Mouse (Mus musculus) Patski (cell line): ENCODE data around the gene Tmem120b. TPM values are rescaled to one million over a fixed set of nuclear protein-coding genes. Genes with fewer than 3 reads are reported as not detected.

Experiments
- ATAC-seq: fragments of 100-300 bp; one replicate; pipeline ENCODE4 v1.8.0; 2021
- CTCF ChIA-PET: fragments of 350-600 bp; sonication (Branson Sonifier 250); formaldehyde crosslinking; loops from one replicate; lab custom pipeline; 2022; ENCODE audit warnings: inconsistent platforms; lab: Charles Lee
- POLR2A ChIA-PET: fragments of 350-600 bp; sonication (Branson Sonifier 250); formaldehyde crosslinking; loops from one replicate; lab custom pipeline; 2022; ENCODE audit warnings: antibody characterized with exemption, inconsistent platforms; lab: Charles Lee
- DNase-seq: peaks from one replicate; pipeline ENCODE4 v3.0.0-alpha.2; 2011; ENCODE audit warnings: low read depth, low spot score
- H3K27me3 ChIP-seq: fragments of 371-371 bp; one replicate; pipeline ENCODE4 v1.5.1; 2021
- CTCF ChIP-seq: fragments of 100-300 bp; IDR thresholded peaks from one replicate; pipeline ENCODE4 v1.5.1; 2021
- in situ Hi-C: fragments of 300-500 bp; cut with MboI; formaldehyde crosslinking; loops from 3 replicates; pipeline ENCODE4 v1.11.1; 2018; ENCODE audit warnings: low pct_unique_long_range_greater_than_20kb, mixed read lengths
- polyA plus RNA-seq: library from polyadenylated mRNA; unstranded; gene quantifications from one replicate; pipeline ENCODE4 v1.2.3, GENCODE M21; 2021

Tmem120b gene
- 8.1 TPM for polyA plus RNA-seq

DNA sequence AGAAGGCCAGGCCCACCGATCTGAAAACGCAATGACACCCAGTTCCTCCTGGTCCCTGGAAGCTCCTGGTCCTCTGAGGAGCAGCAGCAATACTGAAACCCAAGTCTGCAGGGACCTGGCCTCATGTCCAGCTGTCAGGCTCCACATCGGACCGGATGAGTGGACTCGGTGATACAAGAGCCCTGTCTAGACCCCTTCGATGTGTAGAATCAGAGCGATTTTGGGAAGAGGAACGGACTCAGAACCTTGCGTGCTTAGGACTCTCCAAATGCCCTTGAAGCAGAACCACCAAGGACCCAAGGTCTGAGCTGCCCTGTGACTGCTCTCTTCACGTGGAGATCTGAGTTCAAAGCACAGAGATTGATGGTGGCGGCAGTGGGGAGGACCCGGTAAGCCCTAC, at the start of gene Tmem120b:
TSS of gene Tmem120b (plus strand) at position 301 of the 400 bp plus-strand sequence.
- DNase-seq (no peak), ATAC-seq (no peak)
- POLR2A ChIA-PET, result interaction anchor here (0.8 kb wide), 1 partner anchor 65 kb away, joined by 3 read pairs; no protein-coding TSS in a partner anchor
- no peak for TF ChIP-seq CTCF
- CTCF ChIA-PET, result interaction anchor here (0.7 to 1.1 kb wide), 2 partner anchors 65 to 102 kb away, joined by 3 to 5 read pairs; no protein-coding TSS in a partner anchor
- in situ Hi-C loops, result loop anchor here (10.0 kb wide), 1 partner anchor 57 kb away; no protein-coding TSS in a partner anchor
- no peaks in the 10 kb centered on the region for H3K27me3 ChIP-seq

DNA sequence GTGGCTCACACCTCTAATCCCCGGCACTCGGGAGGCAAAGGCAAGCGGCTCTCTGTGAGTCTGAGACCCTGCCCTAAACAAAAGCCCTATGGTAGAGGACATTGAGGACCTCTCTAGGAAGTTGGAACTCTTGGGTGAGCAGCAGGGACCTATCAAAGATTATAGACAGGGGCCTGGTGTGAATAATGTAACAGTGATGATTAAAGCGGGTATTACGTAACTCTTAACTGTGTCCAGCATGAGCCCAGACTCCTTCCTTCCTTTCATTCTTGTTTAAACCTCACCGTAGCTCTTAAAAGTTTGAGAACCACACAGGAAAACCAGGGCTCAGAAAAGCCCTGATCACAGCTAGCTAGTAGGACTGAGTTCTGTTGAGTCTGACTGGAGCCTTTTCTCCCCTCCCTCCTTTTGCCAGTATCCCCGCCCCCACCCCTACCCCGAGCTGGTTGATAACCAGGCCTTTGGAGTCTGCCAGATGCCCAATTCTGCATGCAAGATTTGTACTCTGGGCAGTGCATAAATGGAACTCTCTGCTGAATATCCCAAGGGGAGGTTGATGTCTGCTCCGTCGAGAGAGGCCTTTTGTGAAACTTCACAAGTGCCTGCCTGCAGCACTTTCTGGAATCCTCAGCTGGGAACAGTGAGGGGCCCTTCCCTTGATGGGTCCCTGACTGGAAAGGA, 48.7 kb upstream of the Tmem120b start:
- ATAC-seq (no peak), DNase-seq (no peak)
- CTCF ChIA-PET, result interaction anchor here (0.8 to 1.0 kb wide), 2 partner anchors 24 to 26 kb away, joined by 3 read pairs; no protein-coding TSS in a partner anchor
- in situ Hi-C loops, result no loop called here
- no peak for TF ChIP-seq CTCF
- no peaks in the 10 kb centered on the region for H3K27me3 ChIP-seq
- POLR2A ChIA-PET, result no interaction called here

DNA sequence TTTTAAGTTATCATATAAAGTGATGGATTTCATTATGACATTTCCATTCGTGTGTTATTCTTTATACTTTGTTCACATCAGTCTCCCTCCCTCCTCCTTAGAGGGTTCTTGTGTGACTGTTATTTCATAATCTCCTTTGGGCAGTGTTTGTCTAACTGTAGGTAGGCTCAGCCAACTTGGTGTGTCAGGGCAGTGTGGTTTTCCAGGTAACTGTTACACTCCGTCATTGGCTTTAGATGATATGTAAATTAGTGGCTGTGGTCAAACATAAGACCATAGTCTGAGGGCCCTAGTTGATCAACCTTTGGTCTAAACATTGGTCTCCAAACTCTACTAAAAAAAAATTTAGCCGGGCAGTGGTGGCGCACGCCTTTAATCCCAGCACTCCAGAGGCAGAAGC, 47.8 kb upstream of the Tmem120b start:
- TF ChIP-seq CTCF, result no peak
- in situ Hi-C loops, result no loop called here
- ChIA-PET POLR2A (no interaction called here), CTCF (interaction anchor here (0.8 to 1.0 kb wide), 2 partner anchors 23 to 25 kb away, joined by 3 read pairs; no protein-coding TSS in a partner anchor)
- H3K27me3 ChIP-seq, result no peaks in the 10 kb centered on the region
- ATAC-seq (no peak), DNase-seq (no peak)

DNA sequence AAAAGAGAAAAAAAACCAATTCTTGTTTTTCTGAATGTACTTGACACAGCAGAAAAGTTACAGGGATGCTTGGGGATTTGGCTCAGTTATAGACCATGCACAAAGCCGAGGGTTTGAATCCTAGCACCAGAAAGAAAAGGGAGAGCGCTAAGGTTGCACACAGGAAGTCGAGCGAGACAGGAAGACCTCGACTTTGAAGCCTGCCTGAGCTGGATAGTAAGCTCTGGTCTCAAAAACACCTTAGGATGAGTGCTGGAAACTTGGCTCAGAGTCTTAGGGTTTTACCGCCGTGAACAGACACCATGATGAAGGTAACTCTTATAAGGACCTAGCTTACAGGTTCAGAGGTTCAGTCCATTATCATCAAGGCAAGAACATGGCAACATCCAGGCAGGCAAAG, 46.8 kb upstream of the Tmem120b start:
- no peak for DNase-seq
- H3K27me3 ChIP-seq, result no peaks in the 10 kb centered on the region
- no peak for TF ChIP-seq CTCF
- ChIA-PET CTCF (interaction anchor here (0.9 to 1.2 kb wide), 2 partner anchors 52 to 102 kb away, joined by 3 to 4 read pairs; no protein-coding TSS in a partner anchor), POLR2A (no interaction called here)
- in situ Hi-C loops, result no loop called here
- ATAC-seq, result no peak

DNA sequence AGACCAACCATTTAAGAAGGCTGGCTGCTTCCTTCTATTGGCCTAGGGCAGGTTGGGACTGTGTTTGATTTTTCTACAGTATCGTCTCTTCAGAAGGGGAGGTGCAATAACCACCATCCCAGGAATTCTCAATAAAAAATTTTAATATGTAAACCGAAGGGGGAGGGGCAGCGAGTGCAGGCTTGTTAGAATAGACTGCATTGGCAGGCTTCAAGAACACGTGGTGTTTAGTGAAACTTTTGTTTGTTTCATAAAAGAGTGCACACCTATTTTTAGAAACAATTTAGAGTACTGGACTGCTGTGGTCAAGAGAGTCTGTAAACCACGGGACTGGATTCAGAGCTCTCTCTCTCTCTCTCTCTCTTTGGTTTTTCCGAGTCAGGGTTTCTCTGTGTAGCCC, 45.2 kb upstream of the Tmem120b start:
- DNase-seq (no peak), ATAC-seq (no peak)
- in situ Hi-C loops, result no loop called here
- no peak for TF ChIP-seq CTCF
- no peaks in the 10 kb centered on the region for H3K27me3 ChIP-seq
- ChIA-PET POLR2A (interaction anchor here (0.7 kb wide), 1 partner anchor 507 kb away, joined by 5 read pairs; no protein-coding TSS in a partner anchor), CTCF (no interaction called here)

DNA sequence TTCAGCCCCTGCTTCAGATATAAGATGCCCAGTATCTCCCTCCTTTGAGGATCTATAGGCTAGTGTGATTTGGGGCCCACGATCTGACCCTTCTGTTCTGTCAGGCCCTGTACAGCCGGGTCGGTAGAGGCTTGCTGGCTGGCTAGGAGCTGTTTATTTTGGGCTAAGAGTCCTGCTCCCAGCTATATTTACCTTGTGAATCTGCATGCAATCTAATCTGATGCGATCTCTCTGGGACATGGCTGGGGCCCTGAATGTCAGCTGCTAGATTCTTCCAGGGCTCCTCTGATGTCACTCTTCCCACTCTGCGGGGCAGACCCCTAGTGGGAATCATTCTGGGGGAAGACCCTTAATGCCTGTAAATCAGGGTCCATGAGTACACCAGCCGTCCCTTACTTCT, 43.9 kb upstream of the Tmem120b start:
- TF ChIP-seq CTCF, result no peak
- in situ Hi-C loops, result no loop called here
- DNase-seq, result no peak
- H3K27me3 ChIP-seq, result no peaks in the 10 kb centered on the region
- CTCF ChIA-PET, result interaction anchor here (1.5 to 3.0 kb wide), 3 partner anchors 10 to 99 kb away, joined by 3 to 6 read pairs (median 6); partner anchors contain the start of gene Orai1
- POLR2A ChIA-PET, result interaction anchor here (2.7 kb wide), 1 partner anchor 9 kb away, joined by 15 read pairs; the partner anchor contains the start of gene Orai1
- no peak for ATAC-seq

DNA sequence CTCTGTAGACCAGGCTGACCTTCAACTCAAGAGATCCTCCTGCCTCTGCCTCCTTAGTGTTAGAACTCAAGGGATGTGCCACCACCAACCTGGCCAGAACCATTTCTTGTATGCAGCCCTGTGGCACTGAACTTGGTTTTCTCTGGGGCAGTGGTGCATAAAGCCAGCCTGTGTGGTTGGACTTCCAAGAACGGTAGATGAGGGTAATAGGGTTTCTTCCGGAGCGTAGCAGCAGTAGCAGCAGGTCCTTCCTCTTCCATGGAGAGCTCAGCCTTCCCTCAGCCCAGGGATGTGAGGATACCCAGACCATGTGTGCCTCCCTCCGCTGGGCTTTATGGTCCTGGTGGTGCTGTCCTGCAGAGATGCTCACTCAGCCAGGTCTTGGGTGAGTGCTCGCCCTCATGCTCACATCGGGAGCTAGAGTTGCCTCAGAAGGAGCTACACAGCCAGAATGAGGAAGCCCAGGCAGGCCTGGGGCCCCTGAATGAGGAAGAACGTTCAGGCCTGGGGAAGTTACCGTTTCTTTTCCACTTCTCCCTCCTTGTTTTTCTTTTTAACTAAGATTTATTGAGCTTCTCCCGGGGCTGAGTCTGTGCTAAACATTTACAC, 43.1 kb upstream of the Tmem120b start:
- ChIA-PET POLR2A (interaction anchor here (2.7 kb wide), 1 partner anchor 9 kb away, joined by 15 read pairs; the partner anchor contains the start of gene Orai1), CTCF (interaction anchor here (1.1 to 3.0 kb wide), 4 partner anchors 11 to 100 kb away, joined by 3 to 6 read pairs (median 5); partner anchors contain the start of gene Orai1)
- ATAC-seq, result no peak
- no peak for DNase-seq
- in situ Hi-C loops, result no loop called here
- no peaks in the 10 kb centered on the region for H3K27me3 ChIP-seq
- no peak for TF ChIP-seq CTCF

DNA sequence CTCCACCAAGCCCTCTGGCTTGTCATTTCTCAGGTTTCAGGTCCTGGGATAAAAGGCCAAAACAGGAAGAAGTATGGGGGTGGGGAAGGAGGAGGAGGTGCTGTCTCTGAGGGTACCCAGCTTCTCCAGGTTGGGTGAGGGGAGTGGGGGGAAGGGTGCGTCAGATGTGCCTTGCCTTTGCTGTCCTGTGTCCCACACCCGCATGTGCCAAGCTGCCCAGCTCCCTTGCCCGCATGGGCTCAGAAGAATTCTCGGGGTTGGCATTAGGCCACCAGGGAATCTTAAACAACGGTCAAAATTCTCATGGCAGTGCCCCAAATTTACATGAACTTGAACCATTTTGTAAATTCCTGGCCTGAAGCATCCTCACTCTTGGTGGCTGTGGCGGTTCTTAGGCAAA, 41.8 kb upstream of the Tmem120b start:
- no peak for TF ChIP-seq CTCF
- CTCF ChIA-PET, result interaction anchor here (3.0 kb wide), 1 partner anchor 17 kb away, joined by 6 read pairs; no protein-coding TSS in a partner anchor

DNA sequence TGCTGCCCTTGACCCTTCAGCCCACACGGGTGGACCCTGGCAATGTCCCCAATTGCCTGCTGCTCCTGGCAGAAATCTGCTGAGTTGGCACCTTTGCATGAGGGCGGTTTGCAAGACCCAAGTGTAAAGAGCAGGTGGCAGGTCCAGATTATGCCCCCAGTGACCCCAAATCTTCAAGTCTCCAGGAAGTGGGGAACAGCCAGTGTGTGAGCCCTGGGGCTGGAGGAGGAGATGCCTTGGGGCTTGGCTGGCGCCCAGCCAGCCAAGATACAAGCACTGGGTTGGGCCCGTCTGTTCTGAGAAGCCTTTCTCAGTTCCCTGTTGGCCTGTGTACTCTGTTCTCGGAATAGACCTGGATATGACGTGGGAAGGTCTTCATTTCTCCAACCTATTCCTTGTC, 40.8 kb upstream of the Tmem120b start:
- CTCF ChIA-PET, result interaction anchor here (1.5 kb wide), 1 partner anchor 16 kb away, joined by 4 read pairs; no protein-coding TSS in a partner anchor
- TF ChIP-seq CTCF, result no peak
- no peaks in the 10 kb centered on the region for H3K27me3 ChIP-seq
- ATAC-seq (no peak), DNase-seq (no peak)
- POLR2A ChIA-PET, result no interaction called here
- in situ Hi-C loops, result no loop called here

More for the DNA sequence above, 41.8 kb upstream of the Tmem120b start:
- DNase-seq, result no peak
- in situ Hi-C loops, result no loop called here
- no peak for ATAC-seq
- POLR2A ChIA-PET, result interaction anchor here (2.7 kb wide), 1 partner anchor 11 kb away, joined by 15 read pairs; the partner anchor contains the start of gene Orai1
- no peaks in the 10 kb centered on the region for H3K27me3 ChIP-seq

DNA sequence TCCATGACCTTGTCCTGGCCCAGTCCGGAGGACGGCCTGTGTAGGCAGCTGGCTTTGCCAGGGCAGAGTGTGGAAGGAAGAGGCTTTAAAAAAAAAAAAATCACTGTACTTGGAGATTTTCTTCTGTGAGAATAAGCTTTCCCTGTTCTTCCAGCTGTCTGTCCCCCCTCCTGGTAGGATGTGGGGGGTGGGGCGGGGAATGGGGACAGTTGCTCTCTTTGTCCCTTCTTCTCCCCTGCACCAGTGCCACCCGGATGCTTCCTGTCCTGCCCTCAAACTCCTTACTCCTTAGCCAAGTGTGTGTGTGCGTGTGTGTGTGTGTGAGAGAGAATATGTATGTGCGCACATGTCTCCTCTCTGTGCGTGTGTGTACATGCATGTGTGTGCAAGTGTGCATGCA, 38.5 kb upstream of the Tmem120b start:
- no peak for TF ChIP-seq CTCF
- no peaks in the 10 kb centered on the region for H3K27me3 ChIP-seq
- POLR2A ChIA-PET, result no interaction called here
- no peak for DNase-seq
- in situ Hi-C loops, result no loop called here
- CTCF ChIA-PET, result no interaction called here
- no peak for ATAC-seq
